Mouse (Mus musculus) intestine, embryonic 14.5 days (tissue): ENCODE results near the gene Lxn. TPM values are rescaled to one million over a fixed set of nuclear protein-coding genes. Genes with fewer than 3 reads are reported as not detected.

ENCODE experiments used
- ATAC-seq: fragments of 200-750 bp; cut with Nextera tagmentation; replicated peaks from 2 replicates; pipeline ENCODE4 v1.8.0; 2017; ENCODE audit warnings: low read depth, moderate number of reproducible peaks, moderate TSS enrichment, moderate library complexity; ENCODE audit not compliant: low FRiP score, low TSS enrichment
- DNase-seq: peaks from one replicate; pipeline ENCODE4 v3.0.0-alpha.2; 2018; ENCODE audit warnings: low spot score
- H3K27ac ChIP-seq: fragments of 300-500 bp; sonication (generic); 2 replicates; pipeline ENCODE4 v1.5.1; 2014; ENCODE audit warnings: low read depth, mild to moderate bottlenecking, control low read depth
- H3K27me3 ChIP-seq: fragments of 300-500 bp; sonication (generic); replicated peaks from 2 replicates; pipeline ENCODE4 v1.6.1; 2014; ENCODE audit warnings: low read length, control low read depth; ENCODE audit not compliant: control insufficient read depth, insufficient read depth
- H3K36me3 ChIP-seq: fragments of 300-500 bp; sonication (generic); 2 replicates; pipeline ENCODE4 v1.6.1; 2014; ENCODE audit warnings: low read length, control low read depth; ENCODE audit not compliant: control insufficient read depth, insufficient read depth
- H3K4me1 ChIP-seq: fragments of 300-500 bp; sonication (generic); replicated peaks from 2 replicates; pipeline ENCODE4 v1.6.1; 2014; ENCODE audit warnings: low read length, control low read depth, mixed read lengths; ENCODE audit not compliant: control insufficient read depth, insufficient read depth
- H3K4me2 ChIP-seq: fragments of 300-500 bp; sonication (generic); 2 replicates; pipeline ENCODE4 v1.6.1; 2014; ENCODE audit warnings: low read length
- H3K4me3 ChIP-seq: fragments of 300-500 bp; sonication (generic); 2 replicates; pipeline ENCODE4 v1.5.1; 2014; ENCODE audit warnings: low read depth, low read length, control low read depth, mixed read lengths
- H3K9ac ChIP-seq: fragments of 300-500 bp; sonication (generic); 2 replicates; pipeline ENCODE4 v1.6.1; 2014; ENCODE audit warnings: mild to moderate bottlenecking, low read length
- H3K9me3 ChIP-seq: fragments of 300-500 bp; sonication (generic); 2 replicates; pipeline ENCODE4 v1.6.1; 2016; ENCODE audit warnings: low read length, control low read depth; ENCODE audit not compliant: control insufficient read depth
- WGBS: fragments of 180-500 bp; shearing (Covaris S2); extraction: QIAGEN DNeasy Blood & Tissue Kit; methylation state at CpG from one replicate; pipeline ENCODE4 v1.1.7; 2014; 5-methylcytosine and 5-hydroxymethylcytosine counted together
- polyA plus RNA-seq: library from polyadenylated mRNA; unstranded; fragments of >200 nt; fragmentation: Nextera tagmentation; extraction: Ambion mirVana; gene quantifications from 2 replicates; pipeline ENCODE4 v1.2.1, GENCODE M21; 2014

Lxn gene
- polyA plus RNA-seq, 1 experiment from 2014 or later, result 81.9 TPM

GRCm38 (mm10) chr3:67496310-67496709 is 32.6 kb upstream of the Lxn start:
- ATAC-seq (no peak), DNase-seq (no peak)
- Histone ChIP-seq H3K4me1 (no peaks in the 10 kb centered on the region), H3K36me3 (no peaks in the 10 kb centered on the region), H3K4me3 (no peak overlapping the region), H3K27me3 (no peaks in the 10 kb centered on the region), H3K27ac (no peak overlapping the region), H3K9ac (no peak overlapping the region), H3K9me3 (no peaks in the 10 kb centered on the region), H3K4me2 (no peak overlapping the region)
- WGBS, result 84% methylated on average over 10 of the region's 10 CpGs

- no peak overlapping the region for H3K9ac ChIP-seq
- no peak for DNase-seq
- no peaks in the 10 kb centered on the region for H3K4me1 ChIP-seq
- WGBS, result 83% methylated on average over 8 of the region's 8 CpGs
- H3K36me3 ChIP-seq, result no peaks in the 10 kb centered on the region
- H3K27me3 ChIP-seq, result no peaks in the 10 kb centered on the region
- no peak for ATAC-seq
- H3K4me3 ChIP-seq, result no peak overlapping the region
- no peak overlapping the region for H3K4me2 ChIP-seq
- H3K27ac ChIP-seq, result no peak overlapping the region
- H3K9me3 ChIP-seq, result no peaks in the 10 kb centered on the region
Measured at GRCm38 (mm10) chr3:67493132-67493531, 29.4 kb upstream of the Lxn start.

- Histone ChIP-seq H3K4me1 (no peaks in the 10 kb centered on the region), H3K36me3 (no peaks in the 10 kb centered on the region), H3K4me2 (no peak overlapping the region), H3K27me3 (no peaks in the 10 kb centered on the region), H3K4me3 (no peak overlapping the region), H3K9me3 (no peaks in the 10 kb centered on the region), H3K9ac (no peak overlapping the region), H3K27ac (no peak overlapping the region)
- 81% methylated on average over 8 of the region's 8 CpGs for WGBS
- ATAC-seq, result no peak
- no peak for DNase-seq
Measured at GRCm38 (mm10) chr3:67492086-67492869, 28.6 kb upstream of the Lxn start.

- DNase-seq (no peak), ATAC-seq (no peak)
- Histone ChIP-seq H3K4me2 (no peak overlapping the region), H3K27ac (no peak overlapping the region), H3K27me3 (no peaks in the 10 kb centered on the region), H3K4me1 (no peaks in the 10 kb centered on the region), H3K9ac (no peak overlapping the region), H3K4me3 (no peak overlapping the region), H3K9me3 (no peaks in the 10 kb centered on the region), H3K36me3 (no peaks in the 10 kb centered on the region)
- 29% methylated on average over 4 of the region's 4 CpGs for WGBS
Measured at GRCm38 (mm10) chr3:67490156-67490555, 26.4 kb upstream of the Lxn start.

GRCm38 (mm10) chr3:67485233-67485632 is 21.5 kb upstream of the Lxn start:
- Histone ChIP-seq H3K4me2 (no peak overlapping the region), H3K27ac (no peak overlapping the region), H3K4me1 (no peaks in the 10 kb centered on the region), H3K9ac (no peak overlapping the region), H3K27me3 (no peaks in the 10 kb centered on the region), H3K9me3 (no peaks in the 10 kb centered on the region), H3K4me3 (no peak overlapping the region), H3K36me3 (no peaks in the 10 kb centered on the region)
- no peak for ATAC-seq
- DNase-seq, result no peak
- 85% methylated on average over 2 of the region's 2 CpGs for WGBS

GRCm38 (mm10) chr3:67482400-67482799 is 18.7 kb upstream of the Lxn start:
- H3K4me2 ChIP-seq, result no peak overlapping the region
- 89% methylated on average over 10 of the region's 10 CpGs for WGBS
- H3K4me3 ChIP-seq, result no peak overlapping the region
- no peaks in the 10 kb centered on the region for H3K9me3 ChIP-seq
- ATAC-seq, result no peak
- no peak for DNase-seq
- H3K9ac ChIP-seq, result no peak overlapping the region
- H3K27me3 ChIP-seq, result no peaks in the 10 kb centered on the region
- H3K27ac ChIP-seq, result no peak overlapping the region
- H3K4me1 ChIP-seq, result no peaks in the 10 kb centered on the region
- H3K36me3 ChIP-seq, result 0 out of 2 replicates have a peak, but pooled peaks cover 16% of the 10 kb centered on the region

GRCm38 (mm10) chr3:67479806-67480205 is 16.1 kb upstream of the Lxn start:
- no peak overlapping the region for H3K9ac ChIP-seq

GRCm38 (mm10) chr3:67473438-67473837 is 9.7 kb upstream of the Lxn start:
- Histone ChIP-seq H3K4me2 (no peak overlapping the region), H3K4me3 (no peak overlapping the region), H3K36me3 (peaks cover 56% of the 10 kb centered on the region), H3K9ac (no peak overlapping the region), H3K9me3 (no peaks in the 10 kb centered on the region), H3K27me3 (no peaks in the 10 kb centered on the region), H3K27ac (no peak overlapping the region), H3K4me1 (no peaks in the 10 kb centered on the region)
- no peak for DNase-seq
- no peak for ATAC-seq
- WGBS, result 82% methylated on average over 6 of the region's 6 CpGs

More at GRCm38 (mm10) chr3:67479806-67480205, 16.1 kb upstream of the Lxn start:
- Histone ChIP-seq H3K4me3 (no peak overlapping the region), H3K27ac (no peak overlapping the region), H3K4me2 (no peak overlapping the region), H3K9me3 (no peaks in the 10 kb centered on the region), H3K4me1 (no peaks in the 10 kb centered on the region), H3K27me3 (no peaks in the 10 kb centered on the region), H3K36me3 (peaks cover 37% of the 10 kb centered on the region)
- DNase-seq (no peak), ATAC-seq (no peak)
- WGBS, result 87% methylated on average over 11 of the region's 11 CpGs
